Mouse (Mus musculus) gastrocnemius, adult 18-20 months (tissue): ENCODE measurements around the gene Tspan1. TPM values are rescaled to one million over a fixed set of nuclear protein-coding genes. Genes with fewer than 3 reads are reported as not detected.

Experiments used
- DNase-seq: peaks from one replicate; pipeline ENCODE4 v3.0.0; 2021; ENCODE audit warnings: low spot score
- total RNA-seq, 2 experiments: library from RNA; stranded (reverse); gene quantifications; 2 replicates each; pipeline ENCODE4 v1.2.3; 2021

The Tspan1 gene
- total RNA-seq, 2 experiments from 2014 or later, result not detected

DNA sequence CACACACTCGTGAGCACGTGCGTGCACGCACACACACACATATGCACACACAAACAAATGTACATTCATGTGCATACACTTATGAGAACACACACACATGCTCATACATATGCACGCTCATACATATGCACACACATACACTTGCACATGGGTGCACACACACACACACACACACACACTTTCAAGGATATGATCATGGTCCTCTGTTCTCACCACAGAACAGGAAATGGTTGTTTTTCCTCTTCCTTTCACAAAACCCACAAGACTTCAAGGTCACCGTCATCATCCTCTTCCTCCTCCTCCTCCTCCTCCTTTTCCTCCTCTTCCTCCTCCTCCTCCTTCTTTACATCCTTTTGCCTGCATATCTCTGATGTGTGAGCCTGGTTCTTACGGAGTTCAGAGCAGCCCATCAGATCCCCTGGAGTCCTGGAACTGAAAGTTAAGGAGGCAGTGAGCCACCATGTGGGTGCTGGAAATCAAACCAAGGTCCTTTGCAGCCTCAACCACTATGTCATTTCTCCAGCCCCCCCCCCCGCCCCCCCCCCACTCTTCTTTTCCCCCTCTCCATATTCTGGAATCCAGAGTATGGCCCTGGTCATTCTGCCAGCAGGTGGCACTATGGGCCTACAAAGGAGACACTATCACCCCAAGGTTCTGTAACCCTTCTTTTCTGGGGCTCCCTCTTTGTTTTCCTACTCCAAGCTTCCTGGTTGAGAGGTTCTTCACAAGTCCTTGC lies 1.4 kb upstream of the Tspan1 start:
- peak; percentile 77 for DNase-seq

DNA sequence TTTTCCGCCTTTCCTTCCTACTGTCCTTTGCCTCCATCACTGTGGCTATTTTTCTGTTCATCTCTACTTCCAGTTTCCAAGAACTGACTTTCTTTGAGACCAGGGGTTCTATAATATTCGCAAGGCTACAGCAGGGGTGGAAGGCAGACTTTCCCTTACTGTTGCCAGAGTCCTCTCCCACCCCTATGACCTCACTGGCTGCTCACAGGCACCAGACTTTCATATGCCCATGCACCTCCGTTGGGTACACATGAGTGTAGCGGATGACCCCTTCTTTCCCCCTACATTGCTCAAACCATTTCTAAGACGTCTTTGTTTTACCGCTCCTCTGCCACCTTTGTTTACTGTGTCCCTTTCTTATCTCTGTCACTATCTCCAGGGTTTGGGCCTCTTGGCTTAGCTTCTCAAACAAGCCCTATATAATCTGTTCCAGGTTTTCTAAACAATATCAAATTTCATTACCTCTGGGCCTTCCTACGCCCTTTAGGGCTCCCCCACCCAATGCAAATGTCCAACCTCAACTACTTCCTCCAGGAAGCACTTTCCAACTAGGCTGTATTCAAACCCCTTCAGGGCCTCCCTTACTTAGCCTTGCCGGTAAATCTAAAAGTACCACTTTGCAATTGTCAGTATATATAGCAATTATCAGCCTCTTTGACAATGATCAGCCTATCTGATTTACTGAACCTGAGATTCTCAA lies 1.5 kb downstream of the Tspan1 start:
- DNase-seq, result no peak

DNA sequence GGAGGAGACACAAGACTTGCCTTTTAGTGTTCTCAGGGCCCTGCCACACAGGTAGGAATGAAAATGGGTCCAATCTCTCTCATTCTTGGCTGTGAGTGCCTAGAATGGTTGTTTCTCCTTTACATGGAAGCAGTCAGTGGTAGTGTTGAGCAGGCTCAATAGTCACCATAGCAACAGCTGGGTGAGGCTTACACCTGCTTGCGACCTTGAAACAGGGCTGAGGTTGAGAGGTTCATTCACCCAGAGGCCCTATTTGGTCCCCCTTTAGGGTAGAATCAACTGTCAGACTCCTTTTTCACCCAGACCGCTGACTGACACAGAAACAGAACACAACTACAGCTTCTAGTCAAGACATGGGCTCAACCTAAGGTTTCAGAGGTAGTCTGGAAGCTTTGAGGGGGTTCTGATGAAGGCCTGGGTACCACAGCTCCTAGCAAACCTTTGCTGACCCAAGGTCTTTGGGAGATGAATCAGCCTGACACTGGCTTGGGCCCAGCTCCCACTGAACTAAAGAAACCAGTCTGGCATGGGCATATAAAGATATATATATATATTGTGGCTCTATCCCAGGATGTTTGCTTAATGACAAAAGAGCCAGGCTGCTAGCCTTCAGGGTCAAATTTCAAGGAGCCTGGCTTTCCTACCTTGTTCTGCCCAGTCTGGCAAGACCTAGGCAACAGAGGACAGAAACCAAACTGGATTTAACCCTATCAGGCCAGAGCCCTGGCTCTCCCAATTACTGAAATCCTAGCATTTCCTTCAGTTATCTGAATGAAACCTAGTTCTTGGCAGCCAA lies 2.4 kb downstream of the Tspan1 start:
- DNase-seq, result no peak

DNA sequence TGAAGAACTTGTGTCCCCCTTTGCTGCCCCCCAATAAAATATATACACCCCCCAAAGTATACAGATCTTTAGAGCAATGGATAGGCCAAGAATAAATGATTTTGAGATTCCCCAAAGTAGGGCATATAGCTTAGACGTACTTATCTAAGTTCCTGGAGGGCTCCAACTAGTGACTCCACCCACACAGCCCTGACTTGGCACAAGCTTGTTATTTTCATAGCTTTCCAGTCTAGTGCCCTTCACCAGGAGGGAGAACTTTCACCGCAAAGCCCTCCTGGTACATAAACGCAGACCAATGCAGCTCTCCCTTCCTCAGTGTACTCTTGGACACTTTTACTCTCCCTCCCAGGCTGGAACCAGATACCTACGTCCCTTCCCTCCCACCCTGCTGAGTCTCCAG lies 5.3 kb downstream of the Tspan1 start:
- no peak for DNase-seq

DNA sequence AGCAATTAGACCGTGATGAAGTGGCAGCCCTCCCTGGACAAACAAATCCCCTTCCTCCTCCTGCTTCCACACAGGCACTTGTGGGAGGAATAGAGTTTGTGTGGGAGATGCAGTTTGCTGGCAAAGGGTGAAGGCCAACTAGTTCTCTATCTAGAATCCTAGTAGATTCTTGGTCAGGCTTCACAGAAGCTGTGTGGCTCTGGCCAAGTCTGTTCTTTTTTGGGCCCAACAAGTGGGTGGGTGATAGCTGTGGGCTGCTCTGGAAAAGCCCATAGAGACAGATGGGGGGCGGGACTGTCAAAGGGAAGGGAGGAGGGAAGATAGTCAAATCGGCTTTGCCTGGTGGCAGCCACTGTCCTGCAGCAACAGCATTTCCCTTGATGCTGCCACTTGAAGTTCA lies 6.6 kb downstream of the Tspan1 start:
- DNase-seq, result no peak

DNA sequence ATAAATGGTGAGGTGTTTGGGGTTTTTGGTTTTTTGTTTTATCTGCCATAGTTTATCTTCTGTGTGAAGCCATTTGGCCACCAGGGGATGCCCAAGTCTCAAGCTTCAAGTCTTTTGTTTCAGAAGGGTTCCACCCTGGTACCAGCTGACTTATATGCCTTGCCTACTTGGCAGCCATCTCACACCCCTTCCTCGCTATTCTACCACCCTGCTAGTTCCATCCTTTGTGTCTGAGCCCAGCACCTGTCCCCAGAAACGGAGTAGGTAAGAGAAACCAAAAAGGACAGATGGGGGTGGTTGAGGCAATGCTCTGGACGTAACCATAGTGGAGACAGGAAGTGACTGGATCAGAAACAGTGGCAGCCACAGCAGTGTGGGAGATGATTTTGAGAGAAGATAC lies 7.5 kb downstream of the Tspan1 start:
- no peak for DNase-seq

GRCm38 (mm10) chr4:116157882-116158281 lies 9.5 kb downstream of the Tspan1 start:
- DNase-seq, result no peak

DNA sequence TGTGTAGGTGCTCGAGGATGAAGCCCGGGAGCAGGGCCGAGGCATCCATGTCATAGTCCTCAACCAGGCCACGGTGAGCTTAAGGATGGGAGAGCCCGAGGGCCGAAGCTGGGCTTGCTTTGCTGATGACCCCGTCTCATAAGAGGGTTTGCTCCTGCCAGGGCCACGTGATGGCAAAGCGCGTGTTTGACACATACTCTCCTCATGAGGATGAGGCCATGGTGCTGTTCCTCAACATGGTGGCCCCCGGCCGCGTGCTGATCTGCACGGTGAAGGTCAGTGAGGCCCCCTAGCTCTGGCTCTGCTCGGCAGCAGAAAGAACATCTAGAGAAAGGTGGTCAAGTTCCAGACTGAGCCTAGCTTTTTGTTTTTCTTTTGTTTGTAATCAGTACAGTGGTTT lies 14.7 kb downstream of the Tspan1 start:
- DNase-seq, result no peak

DNA sequence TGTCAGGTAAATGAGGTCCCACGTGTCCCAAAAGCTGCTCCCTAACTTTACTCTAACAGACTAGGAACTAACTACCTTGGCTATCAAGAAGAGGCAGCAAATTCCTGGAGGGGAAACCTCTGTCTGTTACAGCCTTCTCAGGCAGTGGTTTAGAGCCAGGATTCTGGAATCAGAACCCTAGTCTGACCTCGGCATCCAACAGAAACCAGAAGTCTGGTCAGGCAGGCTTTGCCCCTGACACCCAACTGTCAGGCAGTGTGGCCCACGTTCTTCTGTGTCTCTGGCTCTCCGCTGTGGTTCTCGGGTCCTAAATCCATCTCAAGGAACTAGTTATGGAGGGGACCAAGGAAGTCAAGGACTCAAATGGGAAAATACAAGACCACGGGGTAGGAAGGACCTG lies 16.2 kb downstream of the Tspan1 start, which contains the start of gene Lurap1:
Gene Lurap1, minus strand, starts transcription at position 101 of the 400 bp plus-strand sequence.
- no peak for DNase-seq

DNA sequence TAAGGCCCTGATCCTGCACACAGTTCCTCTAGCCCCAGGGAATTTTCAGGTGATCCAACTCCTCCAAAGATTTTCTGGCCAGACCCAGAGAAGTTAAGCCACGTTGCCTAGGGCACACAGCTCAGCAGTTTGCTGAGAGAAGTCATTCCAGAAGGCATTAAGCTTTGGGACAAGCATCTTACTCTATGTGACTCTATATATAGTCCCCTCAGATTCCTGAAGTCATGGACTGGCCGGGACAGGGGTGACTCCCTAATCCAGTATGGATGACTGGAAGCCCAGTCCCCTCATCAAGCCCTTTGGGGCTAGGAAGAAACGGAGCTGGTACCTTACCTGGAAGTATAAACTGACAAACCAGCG lies 16.6 kb downstream of the Tspan1 start:
- no peak for DNase-seq

- DNase-seq, result peak; percentile 58
Measured at GRCm38 (mm10) chr4:116150156-116150861, 17.1 kb downstream of the Tspan1 start.

- DNase-seq, result no peak
Measured at GRCm38 (mm10) chr4:116149812-116150155, 17.6 kb downstream of the Tspan1 start.

DNA sequence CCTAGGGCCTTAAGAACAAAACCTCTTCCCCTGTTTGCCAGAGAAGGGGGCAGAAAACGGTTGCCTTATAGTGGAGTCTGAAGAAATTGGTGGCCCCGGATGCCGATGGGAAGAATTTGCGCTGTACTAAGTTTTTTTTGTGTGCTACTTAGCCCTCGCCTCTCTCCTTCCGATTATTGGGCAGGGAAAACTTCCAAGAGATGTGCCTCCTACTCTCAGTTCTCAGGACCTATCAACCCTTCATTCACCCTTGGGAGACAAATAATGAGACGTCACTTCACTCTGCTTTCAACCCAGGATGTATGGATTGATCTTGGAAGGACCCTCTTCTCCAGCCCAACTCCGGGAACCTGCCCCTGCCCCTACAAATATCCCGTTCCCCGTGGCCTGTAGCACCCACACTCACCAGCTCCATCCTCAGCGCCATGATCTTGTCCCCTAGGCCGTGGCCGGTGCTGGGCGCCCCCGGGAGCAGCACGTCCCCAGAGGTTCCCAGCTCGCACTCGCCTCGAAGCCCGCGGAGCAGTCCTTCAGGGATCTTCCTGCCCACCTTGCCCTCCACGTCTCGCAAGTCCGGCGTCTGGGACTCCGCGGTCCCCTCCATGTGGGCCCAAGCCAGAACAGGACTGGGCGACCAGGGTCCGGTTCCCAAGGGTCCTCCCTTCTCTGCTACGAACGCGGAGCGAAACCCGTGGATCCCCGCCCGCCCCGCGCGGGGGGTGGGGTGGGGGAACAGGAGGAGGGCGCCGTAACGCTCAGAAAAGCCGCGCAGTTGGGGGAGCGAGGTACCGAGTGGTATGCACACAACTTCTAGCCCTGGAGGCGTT lies 23.3 kb downstream of the Tspan1 start:
- peak; percentile 66 for DNase-seq

- peak; percentile 24 for DNase-seq
Measured at GRCm38 (mm10) chr4:116143317-116143811, 24.0 kb downstream of the Tspan1 start.

DNA sequence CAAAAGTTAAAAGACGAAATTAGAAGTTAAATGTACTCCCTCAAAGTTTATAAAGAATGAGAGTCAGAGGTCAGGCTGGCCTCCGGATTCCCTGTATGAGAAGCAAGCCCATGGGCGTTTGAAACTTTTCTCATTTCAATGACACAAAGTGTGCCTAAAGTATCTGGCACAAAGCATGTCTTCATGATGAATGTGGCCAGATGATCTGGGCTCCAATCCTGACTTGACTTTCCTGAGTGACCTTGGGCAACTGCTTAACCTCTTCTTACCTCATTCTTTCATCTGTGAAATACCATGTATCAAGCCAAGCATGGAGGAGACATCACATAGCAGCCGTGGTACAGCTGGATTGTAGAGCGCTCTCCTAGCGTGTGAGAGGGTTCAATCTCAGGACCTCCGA lies 25.1 kb downstream of the Tspan1 start:
- no peak for DNase-seq

- no peak for DNase-seq
Measured at GRCm38 (mm10) chr4:116141736-116142135, 25.7 kb downstream of the Tspan1 start.

- no peak for DNase-seq
Measured at GRCm38 (mm10) chr4:116140801-116141574, 26.4 kb downstream of the Tspan1 start.

DNA sequence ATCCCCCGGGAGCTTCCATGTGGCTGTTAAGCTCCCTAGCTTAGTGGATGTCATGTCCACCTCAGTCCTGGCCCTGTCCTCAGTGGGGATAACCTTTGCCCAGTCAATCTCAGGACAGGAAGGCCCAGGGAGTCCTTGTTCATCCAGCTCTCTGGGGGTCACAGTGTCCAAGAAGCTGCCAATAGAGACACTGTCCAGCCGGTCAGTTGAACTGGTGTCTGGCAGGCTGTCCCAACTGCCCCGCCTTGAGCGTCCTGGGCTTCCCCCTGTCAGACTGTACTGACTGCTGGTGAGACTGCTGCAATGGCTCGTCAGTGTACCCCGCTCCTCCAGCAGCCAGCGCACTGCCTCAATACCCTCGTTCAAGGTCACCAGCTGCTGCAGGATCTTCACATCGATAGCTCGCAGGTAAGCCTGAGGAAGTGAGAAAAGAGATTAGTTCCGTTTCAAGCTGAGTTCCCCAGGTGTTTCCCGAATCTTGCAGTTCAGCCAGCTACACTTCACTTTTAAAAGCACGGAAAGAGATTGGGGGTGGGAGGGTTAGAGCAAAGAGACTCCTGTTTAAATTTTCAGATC lies 29.9 kb downstream of the Tspan1 start:
- DNase-seq, result no peak

DNA sequence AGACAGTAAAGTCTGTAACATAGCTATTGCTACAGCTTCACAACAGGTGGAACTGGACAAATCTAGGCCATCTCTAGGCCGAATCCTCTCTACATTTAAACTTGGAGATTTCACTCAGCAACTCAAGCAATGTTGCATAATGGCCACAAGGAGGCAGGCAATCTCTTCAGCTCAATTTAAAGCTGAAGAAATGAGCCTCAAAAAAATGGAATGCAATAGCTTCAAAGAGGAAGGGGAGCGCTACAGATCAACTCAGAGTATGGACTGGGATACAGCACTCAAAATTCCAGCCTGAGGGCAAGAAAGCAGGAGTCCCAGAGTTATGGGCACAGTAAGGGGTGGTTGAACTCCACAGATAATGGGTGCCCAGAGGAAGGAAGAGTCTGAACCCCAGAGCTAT lies 32.4 kb downstream of the Tspan1 start:
- no peak for DNase-seq

- DNase-seq, result no peak
Measured at GRCm38 (mm10) chr4:116133126-116133525, 34.3 kb downstream of the Tspan1 start.
